Mouse (Mus musculus): ENCODE data around the gene Enpp7.
A peak's percentile ranks its signal among the peaks of the same experiment; 100 is the strongest.

Enpp7 gene

DNA sequence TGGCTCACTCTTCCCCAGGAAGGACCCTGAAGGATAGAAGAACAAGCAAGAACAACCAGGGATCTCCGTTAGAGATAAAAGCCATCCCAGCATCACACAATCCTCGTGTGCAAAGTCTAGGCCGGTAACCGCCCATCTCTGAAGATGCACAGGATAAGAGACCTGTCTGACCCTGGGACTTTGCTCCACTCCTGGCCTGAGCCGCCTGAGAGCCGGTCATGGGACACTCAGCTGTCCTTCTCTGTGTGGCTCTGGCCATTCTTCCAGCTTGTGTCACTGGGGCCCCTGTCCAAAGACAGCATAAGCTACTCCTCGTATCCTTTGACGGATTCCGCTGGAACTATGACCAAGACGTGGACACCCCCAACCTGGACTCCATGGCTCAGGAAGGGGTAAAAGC lies at the start of gene Enpp7:
Gene Enpp7, plus strand, starts transcription at position 190 of the 400 bp plus-strand sequence.
- DNase-seq (ENCODE audit: low read depth): no peak

DNA sequence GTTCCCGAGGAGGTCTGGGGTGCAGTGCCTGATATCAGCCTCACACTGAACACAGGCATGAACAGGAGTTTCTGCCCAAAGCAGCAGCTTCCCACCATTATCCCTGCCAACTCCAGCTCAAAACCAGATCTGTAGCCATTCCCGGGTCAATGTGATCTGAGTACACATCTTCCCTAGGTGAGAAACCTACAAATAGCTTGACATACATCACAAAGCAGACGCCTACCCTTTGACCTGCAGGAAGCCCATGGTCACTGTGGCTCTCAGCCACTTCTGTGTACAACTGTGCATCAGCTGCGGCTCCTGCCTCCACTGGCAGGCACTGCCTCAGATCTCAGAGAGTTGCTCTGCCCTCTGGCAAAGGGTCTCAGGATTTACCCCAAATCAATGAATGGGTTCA lies 48.3 kb upstream of the Enpp7 start:
- DNase-seq (ENCODE audit: low read depth): no peak

DNA sequence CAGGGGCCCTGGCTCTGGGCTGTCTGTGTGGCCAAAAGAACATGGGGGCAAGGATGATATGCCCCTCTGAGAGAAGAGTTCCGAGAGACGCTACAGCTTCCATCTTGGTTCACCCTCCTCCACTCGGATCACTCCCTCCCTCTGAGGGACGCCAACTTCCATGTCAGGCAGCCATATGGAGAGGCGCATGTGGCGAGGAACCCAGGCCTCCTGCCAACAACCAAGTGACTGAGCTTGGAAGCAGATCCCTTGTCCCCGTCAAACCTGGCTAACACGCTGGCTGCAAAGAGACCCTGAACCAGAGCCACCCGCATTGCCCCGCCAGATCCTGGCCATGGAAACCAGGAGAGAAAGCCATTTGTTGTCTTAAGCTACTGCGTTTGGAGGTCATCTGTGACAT lies 47.4 kb upstream of the Enpp7 start:
- DNase-seq (ENCODE audit: low read depth): no peak

DNA sequence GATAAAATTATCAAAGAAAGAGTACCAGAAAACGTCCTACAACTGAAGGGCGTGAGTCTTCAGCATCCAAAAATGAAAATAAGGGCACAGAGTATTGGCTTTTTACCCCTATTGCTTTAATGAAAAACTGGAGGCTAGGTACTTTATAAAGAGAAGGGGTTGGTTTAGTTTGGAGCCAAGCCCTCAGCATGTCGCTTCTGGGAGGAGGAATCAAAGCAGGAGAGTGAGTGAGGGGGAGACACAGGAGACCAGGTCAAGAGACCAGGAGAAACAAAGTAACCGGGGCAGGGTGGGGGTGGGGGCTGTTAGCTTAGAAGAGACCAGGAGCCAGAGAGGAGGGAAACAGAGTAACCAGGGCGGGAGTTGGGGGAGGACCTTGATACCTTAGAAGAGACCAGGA lies 46.7 kb upstream of the Enpp7 start:
- DNase-seq (ENCODE audit: low read depth): no peak

DNA sequence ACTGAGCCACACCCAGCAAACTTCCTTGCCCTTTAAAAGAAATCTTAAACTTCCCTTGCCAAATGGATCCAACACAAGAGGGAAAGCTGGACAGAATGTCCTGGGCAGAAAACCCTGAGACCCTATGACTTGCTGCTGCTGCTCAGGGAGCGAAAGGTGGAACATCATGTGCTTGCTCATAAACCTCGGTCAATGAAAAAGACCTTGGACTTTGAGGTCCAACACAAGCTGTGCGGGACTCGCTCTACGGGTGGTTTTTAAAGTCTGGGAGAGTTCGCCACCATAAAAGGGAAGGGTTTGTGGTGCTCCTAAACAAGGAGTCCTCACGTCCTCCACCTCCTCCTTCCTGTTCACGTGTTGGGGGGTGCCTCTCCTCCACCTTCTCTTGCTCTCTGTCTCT lies 42.1 kb upstream of the Enpp7 start:
- no peak for DNase-seq (ENCODE audit: low read depth)

DNA sequence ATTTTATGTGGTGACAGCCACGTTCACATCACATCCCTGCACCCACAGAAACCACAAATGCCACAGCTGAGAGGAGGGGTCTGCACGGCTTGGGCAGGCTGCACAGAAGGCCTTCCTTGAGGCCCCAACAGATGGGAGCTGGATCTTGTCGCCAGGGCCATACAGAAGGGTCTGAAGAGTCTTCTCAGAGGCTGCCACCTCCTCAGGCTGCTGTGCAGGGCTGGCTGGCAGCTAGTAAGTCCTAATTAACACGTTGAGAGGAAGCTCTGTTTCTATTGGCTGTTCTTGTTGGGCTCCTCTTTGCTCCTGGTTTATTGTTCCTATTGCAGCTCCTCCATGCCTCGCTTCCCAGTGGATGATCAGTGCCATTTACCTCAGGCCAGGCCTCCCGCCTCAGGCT lies 33.0 kb upstream of the Enpp7 start:
- DNase-seq (ENCODE audit: low read depth): no peak

DNA sequence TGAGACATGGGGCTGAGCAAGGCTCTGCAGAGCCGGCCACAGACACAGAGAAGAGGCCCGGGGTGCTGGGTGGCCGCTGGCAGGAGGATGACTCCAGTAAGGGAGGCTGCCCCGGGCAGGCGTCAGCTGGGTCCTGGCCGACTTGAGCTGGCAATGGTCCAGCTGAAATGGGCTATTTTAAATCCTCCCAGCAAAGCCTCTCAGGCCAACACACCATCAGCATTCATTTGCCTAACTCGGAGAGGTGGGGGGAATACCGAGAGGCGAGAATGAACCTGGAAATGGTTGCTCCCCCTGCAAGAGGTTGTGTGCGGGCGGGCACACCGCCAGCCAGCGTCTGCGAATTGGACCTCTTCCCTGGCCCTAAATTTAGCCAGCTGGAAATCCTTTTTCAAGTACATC lies 30.9 kb upstream of the Enpp7 start:
- DNase-seq (ENCODE audit: low read depth): no peak

DNA sequence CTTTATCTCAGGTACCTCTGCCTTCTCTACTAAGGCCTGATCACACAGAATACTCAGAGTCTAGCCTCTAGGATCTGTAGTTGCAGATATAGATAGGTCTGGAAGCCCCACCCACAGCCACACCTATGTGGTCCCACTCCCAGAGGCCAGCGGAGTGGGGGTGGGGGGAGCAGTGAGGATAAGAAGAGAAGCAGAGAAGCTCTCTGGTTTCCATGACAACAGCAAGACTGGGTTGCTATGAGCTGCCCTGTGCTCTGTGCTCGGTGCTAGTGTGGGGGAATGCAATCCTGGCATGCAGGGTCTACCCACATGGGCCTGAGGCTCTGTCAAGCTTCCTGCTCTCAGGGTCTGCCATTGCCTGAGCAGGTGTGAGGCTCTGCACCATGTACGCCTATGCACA lies 27.3 kb upstream of the Enpp7 start:
- no peak for DNase-seq (ENCODE audit: low read depth)

DNA sequence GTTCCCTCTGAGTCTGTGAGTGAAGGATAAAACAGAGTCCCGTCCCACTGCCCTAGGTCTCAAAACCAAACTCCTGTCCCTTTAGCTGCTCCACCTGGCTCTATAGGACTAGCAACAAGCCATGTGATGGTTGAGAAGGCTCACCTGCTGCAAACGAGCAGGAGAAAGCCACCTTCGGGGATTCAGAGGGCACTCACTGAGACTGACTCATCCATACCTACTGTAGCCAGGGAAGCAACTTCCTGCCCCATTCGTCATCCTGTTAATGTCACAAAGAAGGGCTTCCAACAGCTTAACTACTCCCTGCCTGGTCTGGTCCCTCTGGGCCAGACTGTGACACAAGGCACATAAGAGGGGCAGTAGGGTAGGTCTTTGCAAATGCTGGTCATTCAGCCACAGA lies 25.5 kb upstream of the Enpp7 start:
- no peak for DNase-seq (ENCODE audit: low read depth)

DNA sequence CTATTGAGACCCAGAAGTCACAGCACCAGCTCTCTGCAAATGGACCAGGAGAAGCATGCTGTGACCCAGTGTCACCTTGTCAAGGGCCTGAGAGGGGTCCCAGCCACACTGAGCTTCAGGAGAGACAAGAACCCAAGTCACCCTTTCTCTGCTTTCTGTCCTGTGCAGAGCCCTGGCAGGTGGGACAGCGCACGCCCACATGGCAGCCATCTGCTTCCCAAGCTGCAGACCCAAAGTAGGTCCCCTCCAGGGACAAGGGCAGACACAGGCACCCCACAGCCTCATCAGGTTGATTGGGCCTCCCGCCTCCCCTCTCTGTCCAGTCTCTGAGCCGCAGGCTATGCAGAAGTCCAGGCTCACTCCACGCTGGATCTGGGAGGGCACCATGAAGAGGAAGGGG lies 24.1 kb upstream of the Enpp7 start:
- no peak for DNase-seq (ENCODE audit: low read depth)

DNA sequence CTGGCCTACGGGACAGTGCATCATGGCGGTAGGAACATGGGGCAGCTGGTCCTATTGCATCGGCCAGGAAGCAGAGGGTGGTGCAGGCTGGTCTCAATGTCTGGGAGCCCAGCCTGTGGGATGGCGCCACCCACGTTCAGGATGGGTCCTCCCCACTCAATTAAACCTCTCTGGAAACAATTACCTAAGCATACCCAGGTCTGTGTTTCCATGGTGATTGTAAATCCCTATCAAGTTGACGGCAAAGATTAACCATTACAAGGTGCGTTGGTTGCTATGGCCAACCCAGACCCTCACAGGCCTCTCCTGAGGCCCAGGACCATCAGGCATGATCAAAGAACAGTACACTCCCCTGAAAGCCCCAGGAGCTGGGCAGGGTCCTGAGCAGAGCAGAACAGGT lies 22.9 kb upstream of the Enpp7 start:
- DNase-seq (ENCODE audit: low read depth): no peak

DNA sequence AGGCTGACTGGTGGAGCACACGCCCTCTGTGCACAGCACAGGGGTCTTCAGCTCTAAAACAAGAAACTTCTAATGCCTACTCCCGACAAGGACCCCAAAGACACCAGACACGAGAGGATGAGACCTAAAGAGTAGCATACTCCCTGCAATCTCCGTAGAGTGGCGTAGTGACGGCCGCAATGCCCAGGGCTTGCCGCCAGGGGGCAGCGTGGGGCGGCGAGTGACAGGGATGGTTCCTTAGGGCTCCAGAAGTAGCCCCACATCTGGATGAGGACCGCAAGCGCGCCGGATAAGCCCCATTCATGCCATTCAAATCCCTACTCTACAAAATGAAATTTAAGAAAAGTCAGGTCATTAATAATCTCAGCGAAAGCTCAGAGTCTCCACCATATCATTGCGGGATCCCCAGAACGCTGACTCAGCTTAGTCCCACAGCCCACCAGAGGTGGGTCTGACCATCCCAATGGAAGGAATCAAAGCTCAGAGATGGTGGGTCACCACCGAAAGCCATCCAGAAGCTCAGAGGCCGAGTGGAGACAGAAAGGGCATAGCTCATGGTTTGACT lies 16.4 kb upstream of the Enpp7 start:
- DNase-seq (ENCODE audit: low read depth): peak; percentile 62

DNA sequence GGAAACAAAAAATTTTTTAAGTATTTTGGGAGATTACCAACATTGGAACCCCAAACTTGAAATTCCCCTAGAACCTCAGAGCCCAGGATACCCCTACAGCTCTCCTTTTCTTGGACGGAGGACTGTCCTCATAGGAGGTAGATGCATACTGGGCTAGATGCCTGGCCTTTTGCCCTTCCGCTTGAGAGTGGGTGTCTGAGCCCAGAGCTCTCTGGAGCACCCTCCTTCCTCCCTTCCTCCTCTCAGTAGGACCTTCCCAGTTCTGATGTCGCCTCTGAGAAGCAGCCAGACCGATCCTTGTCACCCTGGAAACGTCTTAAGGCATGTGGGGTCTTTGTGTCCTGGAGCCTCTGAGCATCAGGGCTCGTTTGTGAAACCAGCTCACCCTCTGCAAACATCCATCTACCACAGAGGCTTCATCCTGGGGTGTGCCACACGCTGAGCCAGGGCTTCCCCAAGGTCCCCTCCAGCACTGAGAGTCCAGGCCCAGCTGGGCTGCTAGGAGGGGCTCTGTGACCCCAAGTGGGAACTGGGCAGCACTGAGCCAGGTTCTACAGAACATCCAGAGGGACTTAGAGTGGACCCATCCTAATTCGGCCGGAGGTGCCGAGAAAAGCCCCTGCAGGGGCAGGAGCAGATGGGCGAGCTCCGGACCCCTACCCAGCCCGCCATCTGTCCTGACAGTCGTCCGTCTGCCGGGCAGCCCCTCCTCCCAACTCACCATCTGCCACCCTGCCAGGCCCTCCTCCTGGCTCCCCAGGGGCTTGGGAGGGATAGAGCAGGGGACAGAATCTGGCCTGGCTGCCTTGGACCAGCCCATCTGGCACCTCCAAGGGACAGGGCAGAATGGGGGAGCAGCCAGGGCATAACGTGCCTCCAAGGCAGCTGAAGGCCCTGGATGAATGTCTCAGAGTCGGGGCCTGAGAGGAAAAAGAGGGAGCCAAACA lies 15.3 kb upstream of the Enpp7 start:
- no peak for DNase-seq (ENCODE audit: low read depth)

DNA sequence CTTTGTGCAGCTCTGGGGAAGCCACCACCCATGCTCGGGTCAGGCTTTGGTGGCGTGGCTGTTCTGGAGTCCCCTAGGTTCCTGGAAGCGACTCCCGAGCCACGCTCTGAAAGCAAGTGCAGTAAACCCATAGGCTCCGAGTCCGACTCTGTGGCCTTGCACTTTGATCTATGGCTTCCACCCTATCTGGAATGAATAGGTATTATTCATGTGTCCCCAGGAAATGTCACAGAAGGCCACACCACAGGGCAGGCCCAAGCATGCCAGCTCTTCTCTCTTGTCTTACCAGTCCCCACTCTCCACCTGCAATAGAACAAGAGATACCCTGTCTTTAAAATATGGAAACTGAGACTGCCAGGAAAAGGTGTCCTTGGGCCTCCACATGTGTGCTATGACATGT lies 13.6 kb upstream of the Enpp7 start:
- DNase-seq (ENCODE audit: low read depth): no peak

DNA sequence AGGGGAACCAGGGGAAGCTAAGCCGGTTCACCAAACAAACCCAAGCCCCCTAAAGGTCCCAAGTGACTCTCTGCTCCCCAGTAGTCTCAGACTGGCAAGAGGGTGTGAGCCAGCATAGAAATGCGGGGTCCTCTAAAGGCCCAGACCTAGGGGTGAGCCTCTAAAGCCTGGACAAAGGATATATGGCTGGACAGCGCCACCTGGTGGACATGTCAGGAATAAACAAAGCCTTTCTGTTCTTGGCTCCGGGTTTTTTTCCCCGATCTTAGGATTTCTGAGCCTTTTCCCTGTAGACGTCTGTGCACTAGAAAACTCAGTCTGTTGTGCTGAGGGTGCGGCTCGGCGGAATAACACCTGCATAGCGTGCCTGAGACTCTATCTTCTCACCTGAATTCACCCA lies 12.6 kb upstream of the Enpp7 start:
- DNase-seq (ENCODE audit: low read depth): peak; percentile 81

DNA sequence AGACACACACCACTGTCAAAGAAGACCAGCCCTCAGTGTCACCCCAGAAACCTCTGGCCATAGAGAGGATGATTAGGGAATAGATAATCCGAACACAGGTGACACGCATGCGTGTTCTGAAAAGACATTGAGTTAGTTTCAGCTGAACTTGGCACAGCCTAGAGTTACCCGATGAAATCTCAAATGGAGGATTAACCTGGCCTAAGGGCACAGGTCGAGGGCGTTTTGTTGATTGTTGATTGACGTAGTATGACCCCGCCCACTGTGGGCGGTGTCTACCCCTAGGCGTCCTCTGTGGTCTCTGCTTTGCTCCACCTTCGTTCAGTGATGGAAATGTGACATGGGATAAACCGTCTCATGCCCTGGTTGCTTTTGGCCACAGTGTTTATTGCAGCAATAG lies 12.1 kb upstream of the Enpp7 start:
- peak; percentile 86 for DNase-seq (ENCODE audit: low read depth)

DNA sequence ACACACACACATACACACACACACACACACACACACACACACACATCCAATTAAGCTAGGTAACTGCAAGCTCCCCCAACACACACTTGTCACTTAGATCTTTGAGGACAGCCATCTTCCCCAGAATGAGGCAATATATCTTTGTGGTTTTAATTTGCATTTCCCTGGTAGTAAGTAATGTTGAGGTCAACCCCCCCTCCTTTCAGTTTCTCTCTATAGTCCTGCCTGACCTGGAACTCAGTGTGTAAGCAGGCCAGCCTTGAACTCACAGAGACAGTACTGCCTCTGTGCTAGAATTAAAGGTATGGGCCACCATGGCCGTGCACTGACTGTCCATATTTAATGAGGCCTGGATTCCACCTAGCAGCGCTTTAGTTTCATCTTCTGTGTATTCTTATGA lies 7.6 kb upstream of the Enpp7 start:
- DNase-seq (ENCODE audit: low read depth): peak; percentile 54

DNA sequence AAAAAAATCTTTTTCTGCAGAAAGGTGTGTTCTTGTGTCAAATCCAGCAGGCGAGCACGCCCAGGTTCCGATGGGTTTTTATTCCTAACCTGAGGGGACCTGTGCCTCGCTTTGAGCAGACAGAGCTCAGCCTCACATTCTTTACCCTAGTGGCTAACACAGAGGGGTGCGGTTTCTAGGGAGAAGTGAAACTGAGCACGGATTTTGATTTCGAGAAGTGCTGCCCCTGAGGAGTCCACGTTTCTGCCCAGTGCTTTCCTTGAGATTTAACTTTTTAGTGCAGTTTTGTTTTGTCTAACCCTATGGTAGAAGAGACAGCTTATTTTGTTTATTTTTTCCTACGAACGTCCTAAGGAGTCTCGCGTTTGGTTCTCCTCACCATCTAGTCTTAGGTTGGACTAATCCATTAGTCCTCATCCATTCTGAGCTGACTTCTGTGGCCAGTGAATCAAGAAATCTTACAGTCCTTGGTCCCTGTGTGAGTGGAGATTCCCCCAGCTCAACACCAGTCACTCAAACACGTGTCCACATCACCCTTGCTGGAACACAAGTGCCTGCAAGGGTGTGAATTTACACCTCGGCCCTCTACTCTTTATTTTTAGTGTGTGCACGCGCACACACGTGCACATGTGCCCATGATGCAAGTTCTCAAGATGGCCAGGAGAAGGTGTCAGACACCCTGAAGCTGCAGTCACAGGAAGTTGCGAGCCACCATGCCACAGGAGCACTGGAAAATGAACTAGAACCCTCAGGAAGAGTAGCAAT lies 6.8 kb upstream of the Enpp7 start:
- peak; percentile 54 for DNase-seq (ENCODE audit: low read depth)

DNA sequence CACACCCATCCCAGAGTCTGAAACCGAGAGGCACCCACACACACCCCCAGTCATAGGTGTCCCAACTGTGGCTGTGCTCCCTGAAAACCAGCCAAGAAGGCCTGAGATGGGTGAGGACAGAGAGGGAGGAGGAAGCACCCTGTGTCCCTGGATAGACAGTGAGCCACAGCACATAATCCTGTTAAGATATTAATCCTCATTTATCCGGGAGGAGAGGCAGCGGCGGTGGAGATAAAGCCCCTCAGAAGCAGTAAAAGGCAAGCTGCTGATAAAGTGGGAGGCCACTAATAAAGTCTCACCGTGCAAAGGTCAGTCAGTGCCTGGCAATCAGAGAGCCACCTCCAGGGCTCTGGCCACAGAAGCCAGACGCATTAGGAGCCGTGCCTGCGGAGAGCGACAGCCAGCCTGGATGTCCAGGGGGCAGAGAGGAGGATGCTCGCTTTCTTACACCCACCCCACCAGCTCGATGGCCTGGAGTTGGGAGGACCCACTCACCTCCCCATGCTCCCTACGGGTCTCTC lies 5.3 kb upstream of the Enpp7 start:
- no peak for DNase-seq (ENCODE audit: low read depth)

DNA sequence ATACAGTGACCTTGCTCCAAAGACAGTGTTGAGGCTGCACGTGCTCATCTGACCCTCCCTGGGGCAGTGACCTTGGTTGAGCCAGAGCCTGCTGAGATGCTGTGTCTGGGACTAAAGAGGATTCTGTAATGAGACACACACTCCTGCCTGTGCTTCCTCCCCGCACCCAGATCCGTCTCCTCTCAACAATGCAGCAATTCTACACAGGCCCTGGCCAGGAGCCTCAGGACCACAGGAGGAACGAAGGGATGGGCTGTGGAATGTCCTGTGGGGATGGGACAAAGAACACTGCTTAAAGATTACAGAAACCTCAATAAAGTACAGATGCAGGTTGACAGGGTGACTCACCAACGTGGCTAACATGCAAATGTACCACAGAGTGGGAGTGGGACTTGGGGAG lies 2.4 kb upstream of the Enpp7 start:
- no peak for DNase-seq (ENCODE audit: low read depth)

DNA sequence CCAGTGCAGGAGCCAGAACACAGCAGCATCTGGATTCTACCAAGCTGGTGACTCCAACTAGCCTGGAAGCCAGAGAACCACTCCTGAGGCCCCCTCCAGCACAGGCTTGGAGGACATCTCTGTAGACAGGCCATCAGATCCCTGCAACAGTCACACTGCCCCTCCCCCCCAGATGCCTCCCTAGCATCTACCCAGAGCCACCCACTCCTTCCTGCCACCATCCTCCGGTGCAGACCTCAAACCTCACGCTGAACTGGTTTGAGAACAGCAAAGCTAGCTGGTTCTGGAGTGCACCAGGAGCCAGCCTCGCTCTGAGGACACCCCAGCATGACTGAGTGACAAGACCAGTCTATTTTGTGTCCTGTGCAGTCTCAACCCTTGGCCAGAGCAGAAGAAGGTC lies 4.8 kb downstream of the Enpp7 start:
- peak; percentile 86 for DNase-seq (ENCODE audit: low read depth)

DNA sequence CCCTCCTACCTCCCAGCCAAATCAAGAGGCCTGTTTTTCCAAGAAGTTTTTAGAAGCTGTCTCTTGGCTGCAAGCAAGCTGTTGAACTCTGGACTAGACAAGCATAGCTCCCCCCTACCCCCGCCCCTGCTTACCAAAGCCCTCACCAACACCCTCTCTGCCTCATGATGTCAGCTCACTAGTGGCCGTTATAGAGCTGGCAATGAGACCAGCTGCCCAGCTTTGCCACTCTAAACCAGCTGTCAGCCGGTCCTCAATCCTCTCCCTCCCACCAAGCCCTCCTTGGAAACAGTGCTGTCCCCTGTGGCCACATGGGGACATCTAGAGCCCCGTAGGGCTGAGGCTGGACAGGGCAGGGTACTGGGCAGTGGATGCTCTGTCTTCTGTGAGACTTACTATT lies 7.5 kb downstream of the Enpp7 start:
- DNase-seq (ENCODE audit: low read depth): no peak

DNA sequence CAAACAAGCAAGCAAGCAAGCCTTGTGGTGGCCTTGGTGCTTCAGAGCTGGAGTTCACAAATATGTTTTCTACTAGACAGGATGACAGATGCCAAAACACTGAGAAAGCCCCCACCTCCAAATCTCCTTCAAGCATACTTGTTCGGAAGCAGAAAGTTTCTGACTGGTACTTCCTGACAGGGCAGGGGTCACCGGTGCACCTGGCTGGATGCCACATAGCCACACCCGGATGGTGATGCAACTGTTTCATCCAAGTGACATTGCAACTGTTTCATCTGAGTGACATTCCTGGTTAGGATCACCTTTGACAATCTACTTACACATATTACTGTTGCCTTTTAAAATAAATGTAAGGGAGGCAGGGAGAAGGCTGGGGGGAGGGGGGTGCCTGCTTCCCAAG lies 9.2 kb downstream of the Enpp7 start:
- DNase-seq (ENCODE audit: low read depth): peak; percentile 23
